In the genomic region with DNA sequence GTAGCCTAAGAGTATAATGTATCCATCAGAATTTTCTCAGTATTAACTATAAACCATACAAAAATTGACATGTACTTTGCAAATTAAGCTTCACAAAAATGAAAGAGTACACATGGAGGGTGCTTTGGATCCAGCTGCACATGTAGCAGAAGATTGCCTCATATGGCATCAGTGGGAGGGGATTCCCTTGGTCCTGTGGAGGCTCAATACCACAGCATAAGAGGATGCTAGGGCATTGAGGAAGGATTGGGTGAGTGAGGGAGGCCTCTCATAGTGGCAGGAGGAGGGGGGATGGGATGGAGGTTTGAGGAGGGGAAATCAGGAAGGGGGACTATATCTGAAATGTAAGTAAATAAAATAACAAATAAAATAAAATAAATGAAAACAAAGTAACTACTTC, we compare ENCODE assay signal across 27 mouse cellular contexts.
"Had no signal": no experiment of that assay in that cellular context is flagged by ENCODE, and none has a peak within 500 bp of the region (broad histone marks: within the 10 kb centered on the region; RNA-seq: fewer than 3 reads in every experiment).

No protein-coding gene starts in this region.

- ATAC-seq: liver, embryonic 12.5 days; liver, postnatal 0 days; lung, postnatal 0 days had no signal

- H3K9me3 ChIP-seq: limb, embryonic 10.5 days; limb, embryonic 12.5 days; limb, embryonic 13.5 days; limb, embryonic 15.5 days; liver, embryonic 12.5 days; liver, embryonic 13.5 days; liver, embryonic 15.5 days; lung, embryonic 15.5 days; midbrain, embryonic 10.5 days; midbrain, embryonic 12.5 days; midbrain, embryonic 13.5 days; midbrain, embryonic 15.5 days; neural tube, embryonic 12.5 days had no signal

- H3K27ac ChIP-seq: left cerebral cortex, adult 2 months; limb, embryonic 10.5 days; limb, embryonic 15.5 days; liver, embryonic 12.5 days; liver, embryonic 13.5 days; liver, embryonic 14.5 days; liver, embryonic 15.5 days; lung, embryonic 15.5 days; macrophage; midbrain, embryonic 10.5 days; midbrain, embryonic 12.5 days; midbrain, embryonic 13.5 days; midbrain, embryonic 15.5 days; neural tube, embryonic 12.5 days had no signal

- H3K36me3 ChIP-seq: limb, embryonic 10.5 days; limb, embryonic 12.5 days; limb, embryonic 13.5 days; limb, embryonic 15.5 days; liver, embryonic 12.5 days; liver, embryonic 13.5 days; liver, embryonic 15.5 days; lung, embryonic 15.5 days; midbrain, embryonic 10.5 days; midbrain, embryonic 12.5 days; midbrain, embryonic 13.5 days; midbrain, embryonic 15.5 days; neural tube, embryonic 12.5 days had no signal

- DNase-seq: liver, embryonic 13.5 days; liver, postnatal 0 days; lung, adult 18-20 months; lung, adult 2 months; lung, postnatal 10 days; lung, postnatal 14 days; lung, postnatal 36 days; lung, postnatal 4 days had no signal

- H3K27me3 ChIP-seq: limb, embryonic 12.5 days; limb, embryonic 13.5 days; limb, embryonic 15.5 days; liver, embryonic 12.5 days; liver, embryonic 13.5 days; liver, embryonic 15.5 days; lung, embryonic 15.5 days; megakaryocyte, embryonic 14.5 days; midbrain, embryonic 12.5 days; midbrain, embryonic 13.5 days; midbrain, embryonic 15.5 days; neural tube, embryonic 12.5 days had no signal

- H3K4me3 ChIP-seq: left cerebral cortex, adult 2 months; limb, embryonic 10.5 days; limb, embryonic 12.5 days; limb, embryonic 13.5 days; limb, embryonic 15.5 days; liver, embryonic 12.5 days; liver, embryonic 13.5 days; liver, embryonic 15.5 days; lung, embryonic 15.5 days; megakaryocyte, embryonic 14.5 days; midbrain, embryonic 10.5 days; midbrain, embryonic 12.5 days; midbrain, embryonic 13.5 days; midbrain, embryonic 15.5 days; neural tube, embryonic 12.5 days had no signal

- H3K4me1 ChIP-seq: limb, embryonic 10.5 days; limb, embryonic 12.5 days; liver, embryonic 12.5 days; liver, embryonic 13.5 days; liver, embryonic 15.5 days; lung, embryonic 15.5 days; megakaryocyte, embryonic 14.5 days; midbrain, embryonic 10.5 days; midbrain, embryonic 12.5 days; midbrain, embryonic 13.5 days; midbrain, embryonic 15.5 days; neural tube, embryonic 12.5 days had no signal

- H3K4me2 ChIP-seq: limb, embryonic 12.5 days; limb, embryonic 13.5 days; limb, embryonic 15.5 days; liver, embryonic 11.5 days; liver, embryonic 12.5 days; liver, embryonic 13.5 days; liver, embryonic 15.5 days; lung, embryonic 14.5 days; lung, embryonic 15.5 days; midbrain, embryonic 12.5 days; midbrain, embryonic 13.5 days; midbrain, embryonic 15.5 days; neural tube, embryonic 12.5 days had no signal

- H3K9ac ChIP-seq: limb, embryonic 12.5 days; limb, embryonic 13.5 days; limb, embryonic 15.5 days; liver, embryonic 12.5 days; liver, embryonic 13.5 days; liver, embryonic 14.5 days; liver, embryonic 15.5 days; liver, postnatal 0 days; lung, embryonic 14.5 days; lung, embryonic 15.5 days; midbrain, embryonic 12.5 days; midbrain, embryonic 13.5 days; midbrain, embryonic 15.5 days; neural tube, embryonic 12.5 days had no signal
